Mouse (Mus musculus) C2C12 (cell line): ENCODE data around the gene Smyd5. TPM values are rescaled to one million over a fixed set of nuclear protein-coding genes. Genes with fewer than 3 reads are reported as not detected.

Experiments
- H3K27me3 ChIP-seq: one replicate; pipeline ENCODE4 v1.6.1; 2011; ENCODE audit not compliant: control insufficient read depth, insufficient read depth, insufficient read length
- H3K36me3 ChIP-seq: one replicate; pipeline ENCODE4 v1.6.1; 2011; ENCODE audit not compliant: control insufficient read depth, insufficient read depth
- H3K4me3 ChIP-seq: one replicate; pipeline ENCODE4 v1.5.1; 2011; ENCODE audit warnings: mild to moderate bottlenecking, control low read depth; ENCODE audit not compliant: poor library complexity, insufficient read depth, severe bottlenecking
- H3K79me2 ChIP-seq: one replicate; pipeline ENCODE4 v1.6.1; 2011; ENCODE audit not compliant: control insufficient read depth, insufficient read depth
- H3K79me3 ChIP-seq: one replicate; pipeline ENCODE4 v1.6.1; 2011; ENCODE audit warnings: low read depth, control low read depth
- H3ac ChIP-seq: one replicate; pipeline ENCODE3; 2011; ENCODE audit warnings: low read depth; ENCODE audit not compliant: control insufficient read depth, insufficient read length
- CEBPB ChIP-seq: IDR thresholded peaks from one replicate; pipeline ENCODE4 v1.6.1; 2011; ENCODE audit warnings: low read depth, mild to moderate bottlenecking, control low read depth, moderate library complexity
- CTCF ChIP-seq: IDR thresholded peaks from one replicate; pipeline ENCODE4 v1.5.1; 2011; ENCODE audit not compliant: control insufficient read depth, insufficient read depth, insufficient read length
- FOSL1 ChIP-seq: IDR thresholded peaks from one replicate; pipeline ENCODE4 v1.8.0; 2011; ENCODE audit warnings: mild to moderate bottlenecking, low read length; ENCODE audit not compliant: poor library complexity, insufficient read depth, severe bottlenecking
- MAX ChIP-seq: IDR thresholded peaks from one replicate; pipeline ENCODE4 v1.6.1; 2011; ENCODE audit warnings: mild to moderate bottlenecking, control low read depth
- MYOD1 ChIP-seq: IDR thresholded peaks from one replicate; pipeline ENCODE4 v1.6.1; 2011; ENCODE audit warnings: low read depth; ENCODE audit not compliant: control insufficient read depth, insufficient read length
- MYOG ChIP-seq: IDR thresholded peaks from one replicate; pipeline ENCODE4 v1.6.1; 2011; ENCODE audit not compliant: control insufficient read depth, insufficient read length; ENCODE audit errors: extremely low read depth
- USF1 ChIP-seq: IDR thresholded peaks from one replicate; pipeline ENCODE4 v1.6.1; 2011; ENCODE audit warnings: low read depth, mild to moderate bottlenecking, control low read depth, moderate library complexity
- long read RNA-seq, 2 experiments: library from polyadenylated mRNA; unstranded; transcript quantifications; one replicate each; pipeline ENCODE4 v2.0.0; 2019 to 2020
- polyA plus RNA-seq: library from polyadenylated mRNA; unstranded; fragments of >200 nt; fragmentation: generic; extraction: Trizol; gene quantifications from one replicate; pipeline ENCODE4 v1.2.1, GENCODE M21; 2012; ENCODE audit warnings: missing spikeins

Gene Smyd5
- 67.0 TPM for polyA plus RNA-seq
- long read RNA-seq, experiment 1, transcript Smyd5-201 (13 exons, 2,486 nt): major isoform, 16 of 18 reads
- long read RNA-seq, experiment 1, partial matches to known transcripts: 0 of 18 reads
- long read RNA-seq, experiment 1, other reads (novel, unspliced or antisense): 2 of 18 reads
- long read RNA-seq, experiment 2, transcript Smyd5-201 (13 exons, 2,486 nt): major isoform, 309 of 338 reads
- long read RNA-seq, experiment 2, partial matches to known transcripts: 7 of 338 reads
- long read RNA-seq, experiment 2, other reads (novel, unspliced or antisense): 21 of 338 reads

DNA sequence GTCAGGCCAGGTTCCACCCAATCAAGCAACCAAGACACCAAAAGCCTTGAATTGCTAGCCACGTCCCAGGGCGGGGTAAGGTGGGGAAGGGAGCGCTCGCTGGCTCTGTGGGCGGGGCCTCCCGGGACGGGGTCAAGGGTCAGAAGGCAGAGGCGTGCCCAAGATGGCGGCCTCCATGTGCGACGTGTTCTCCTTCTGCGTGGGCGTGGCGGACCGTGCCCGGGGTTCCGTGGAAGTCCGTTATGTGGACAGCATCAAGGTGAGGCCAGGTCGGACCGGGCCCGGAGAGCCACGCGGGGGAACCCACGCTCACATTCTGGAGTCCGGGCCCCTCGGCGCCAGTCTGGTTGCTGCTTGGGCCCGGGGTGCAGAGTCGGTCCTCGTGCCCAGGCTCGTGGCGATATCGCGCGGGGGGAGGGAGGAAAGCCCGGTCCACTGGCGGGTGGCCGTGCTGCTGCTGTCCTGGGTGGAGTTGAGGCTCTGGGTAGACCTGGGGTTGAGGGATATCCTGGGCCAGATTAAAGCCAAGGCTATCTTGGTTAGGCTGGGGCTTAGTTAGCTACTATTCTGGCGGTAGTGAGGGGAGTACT is at the start of gene Smyd5:
Gene Smyd5 (plus strand): TSS at position 148 of the 590 bp plus-strand sequence.
- Histone ChIP-seq H3ac (peak within 1 kb of the TSS; percentile 83), H3K79me3 (peaks cover 40% of the 10 kb centered on the region), H3K4me3 (peak within 1 kb of the TSS; percentile 78), H3K79me2 (peaks cover 53% of the 10 kb centered on the region), H3K36me3 (no peaks in the 10 kb centered on the region), H3K27me3 (peaks cover 8% of the 10 kb centered on the region)
- TF ChIP-seq MAX: peak; percentile 83
- TF ChIP-seq FOSL1: no peak
- TF ChIP-seq CTCF: no peak

- H3K4me3 ChIP-seq: no peak overlapping the region
- H3ac ChIP-seq: no peak overlapping the region
- H3K79me3 ChIP-seq: no peaks in the 10 kb centered on the region
- H3K27me3 ChIP-seq: no peaks in the 10 kb centered on the region
- H3K79me2 ChIP-seq: no peaks in the 10 kb centered on the region
- H3K36me3 ChIP-seq: no peaks in the 10 kb centered on the region
- peak; percentile 45 for TF ChIP-seq MYOD1
- peak; percentile 54 for TF ChIP-seq MAX
- TF ChIP-seq MYOG: no peak
- no peak for TF ChIP-seq CEBPB
- TF ChIP-seq FOSL1: peak; percentile 44
- no peak for TF ChIP-seq CTCF
- no peak for TF ChIP-seq USF1
Measured at GRCm38 (mm10) chr6:85382791-85383190, 49.0 kb upstream of the Smyd5 start.

DNA sequence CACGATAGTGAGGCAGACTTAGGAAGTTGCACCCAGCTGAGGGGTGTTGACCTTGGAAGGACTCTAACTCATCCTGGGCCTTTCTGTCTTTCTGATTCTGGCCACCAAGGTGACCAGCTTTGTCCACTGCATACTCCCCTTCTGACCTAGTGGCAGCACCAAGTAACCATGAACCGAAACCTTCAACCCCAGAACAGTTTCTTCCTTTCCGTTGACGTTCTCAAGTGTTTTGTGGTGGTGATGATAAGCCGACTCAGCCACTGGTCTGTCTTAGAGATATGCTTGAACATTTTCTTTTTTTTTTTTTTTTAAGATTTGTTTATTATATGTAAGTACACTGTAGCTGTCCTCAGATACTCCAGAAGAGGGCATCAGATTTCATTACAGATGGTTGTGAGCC is 43.2 kb upstream of the Smyd5 start:
- no peak overlapping the region for H3K4me3 ChIP-seq
- no peaks in the 10 kb centered on the region for H3K79me2 ChIP-seq
- H3K27me3 ChIP-seq: peaks cover 3% of the 10 kb centered on the region
- no peaks in the 10 kb centered on the region for H3K79me3 ChIP-seq
- no peak overlapping the region for H3ac ChIP-seq
- TF ChIP-seq MYOD1: no peak
- no peak for TF ChIP-seq USF1
- TF ChIP-seq CTCF: no peak
- no peak for TF ChIP-seq MYOG
- no peak for TF ChIP-seq MAX
- TF ChIP-seq CEBPB: no peak
- TF ChIP-seq FOSL1: no peak
- H3K36me3 ChIP-seq: no peaks in the 10 kb centered on the region

DNA sequence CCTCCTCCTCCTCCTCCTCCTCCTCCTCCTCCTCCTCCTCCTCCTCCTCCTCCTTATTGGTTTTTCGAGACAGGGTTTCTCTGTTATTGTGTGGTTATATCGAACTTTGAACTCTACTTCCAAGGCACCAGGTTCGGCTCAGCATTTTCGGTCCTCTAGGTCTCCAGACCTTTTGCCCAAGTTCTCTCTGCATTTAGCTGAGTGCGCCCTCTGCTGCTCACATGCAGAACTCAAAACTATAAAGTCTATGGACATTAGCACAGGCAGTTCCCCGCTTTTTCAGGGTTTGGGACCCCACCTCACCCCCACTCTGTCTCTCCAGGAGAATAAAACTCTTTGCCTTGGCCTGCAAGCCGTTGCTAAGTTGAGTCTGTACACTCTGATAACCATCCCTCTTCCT is 40.0 kb upstream of the Smyd5 start:
- Histone ChIP-seq H3K27me3 (peaks cover 8% of the 10 kb centered on the region), H3K36me3 (no peaks in the 10 kb centered on the region), H3K79me3 (no peaks in the 10 kb centered on the region), H3ac (no peak overlapping the region), H3K4me3 (no peak overlapping the region), H3K79me2 (no peaks in the 10 kb centered on the region)
- no peak for TF ChIP-seq MAX
- TF ChIP-seq USF1: no peak
- no peak for TF ChIP-seq CEBPB
- TF ChIP-seq CTCF: peak; percentile 12

- no peaks in the 10 kb centered on the region for H3K79me3 ChIP-seq
- no peak overlapping the region for H3K4me3 ChIP-seq
- H3K36me3 ChIP-seq: no peaks in the 10 kb centered on the region
- H3ac ChIP-seq: no peak overlapping the region
- peaks cover 8% of the 10 kb centered on the region for H3K27me3 ChIP-seq
- TF ChIP-seq MYOD1 (no peak), CEBPB (no peak), CTCF (no peak), MAX (no peak), MYOG (no peak), FOSL1 (no peak), USF1 (no peak)
- no peaks in the 10 kb centered on the region for H3K79me2 ChIP-seq
Measured at GRCm38 (mm10) chr6:85395360-85395759, 36.4 kb upstream of the Smyd5 start.

GRCm38 (mm10) chr6:85397165-85397564 is 34.6 kb upstream of the Smyd5 start:
- peaks cover 11% of the 10 kb centered on the region for H3K27me3 ChIP-seq
- no peaks in the 10 kb centered on the region for H3K79me2 ChIP-seq
- no peak overlapping the region for H3ac ChIP-seq
- H3K36me3 ChIP-seq: no peaks in the 10 kb centered on the region
- TF ChIP-seq MYOG (no peak), MAX (no peak), CTCF (peak; percentile 38), FOSL1 (no peak), MYOD1 (no peak), CEBPB (no peak), USF1 (no peak)
- no peak overlapping the region for H3K4me3 ChIP-seq
- H3K79me3 ChIP-seq: no peaks in the 10 kb centered on the region
